Mouse (Mus musculus): ENCODE measurements around the gene Cbarp.

The Cbarp gene

GRCm38 (mm10) chr10:80143664-80144063, 3.0 kb upstream of the Cbarp start:
- no peak for DNase-seq (ENCODE audit: low read depth)

GRCm38 (mm10) chr10:80142530-80142925, 1.9 kb upstream of the Cbarp start:
- no peak for DNase-seq (ENCODE audit: low read depth)

GRCm38 (mm10) chr10:80141786-80142529, 1.3 kb upstream of the Cbarp start:
- DNase-seq (ENCODE audit: low read depth), result peak; percentile 99

- peak; percentile 98 for DNase-seq (ENCODE audit: low read depth)
Observed at GRCm38 (mm10) chr10:80141243-80141642, 608 bp upstream of the Cbarp start.

- DNase-seq (ENCODE audit: low read depth), result no peak
Observed at GRCm38 (mm10) chr10:80139975-80140665, 515 bp downstream of the Cbarp start.

GRCm38 (mm10) chr10:80139439-80139775, 1.2 kb downstream of the Cbarp start:
- DNase-seq (ENCODE audit: low read depth), result no peak

- peak; percentile 82 for DNase-seq (ENCODE audit: low read depth)
Observed at GRCm38 (mm10) chr10:80138553-80139438, 1.8 kb downstream of the Cbarp start, which contains the start of gene Atp5d. Gene Atp5d (plus strand): TSS chr10:80138632.

- no peak for DNase-seq (ENCODE audit: low read depth)
Observed at GRCm38 (mm10) chr10:80137626-80138552, 2.7 kb downstream of the Cbarp start.

- DNase-seq (ENCODE audit: low read depth), result no peak
Observed at GRCm38 (mm10) chr10:80136952-80137625, 3.5 kb downstream of the Cbarp start.

GRCm38 (mm10) chr10:80136179-80136951, 4.3 kb downstream of the Cbarp start:
- DNase-seq (ENCODE audit: low read depth), result no peak

GRCm38 (mm10) chr10:80135641-80136040, 5.0 kb downstream of the Cbarp start:
- DNase-seq (ENCODE audit: low read depth), result no peak

- no peak for DNase-seq (ENCODE audit: low read depth)
Observed at GRCm38 (mm10) chr10:80135161-80135560, 5.5 kb downstream of the Cbarp start.

GRCm38 (mm10) chr10:80134421-80134820, 6.2 kb downstream of the Cbarp start:
- DNase-seq (ENCODE audit: low read depth), result no peak

GRCm38 (mm10) chr10:80133226-80133849, 7.3 kb downstream of the Cbarp start:
- peak; percentile 39 for DNase-seq (ENCODE audit: low read depth)

- DNase-seq (ENCODE audit: low read depth), result no peak
Observed at GRCm38 (mm10) chr10:80131952-80132350, 8.7 kb downstream of the Cbarp start.

- no peak for DNase-seq (ENCODE audit: low read depth)
Observed at GRCm38 (mm10) chr10:80131316-80131951, 9.2 kb downstream of the Cbarp start.

- DNase-seq (ENCODE audit: low read depth), result no peak
Observed at GRCm38 (mm10) chr10:80130403-80131031, 10.1 kb downstream of the Cbarp start.

- DNase-seq (ENCODE audit: low read depth), result no peak
Observed at GRCm38 (mm10) chr10:80129846-80130245, 10.8 kb downstream of the Cbarp start.

- DNase-seq (ENCODE audit: low read depth), result no peak
Observed at GRCm38 (mm10) chr10:80127920-80128319, 12.7 kb downstream of the Cbarp start.
